Mouse (Mus musculus) kidney, adult 2 months (tissue): ENCODE data around the gene Klhl33.

Experiments used
- CTCF ChIP-seq: fragments of 200-500 bp; conservative IDR thresholded peaks from 2 replicates; pipeline ENCODE4 v1.5.1; 2011; ENCODE audit warnings: low read depth, mild to moderate bottlenecking, control low read depth, low read length, moderate library complexity, mixed read lengths; ENCODE audit not compliant: insufficient read depth, insufficient read length
- POLR2A ChIP-seq: fragments of 200-500 bp; IDR thresholded peaks from one replicate; pipeline ENCODE4 v1.6.1; 2011; ENCODE audit warnings: low read depth, low read length, control low read depth

DNA sequence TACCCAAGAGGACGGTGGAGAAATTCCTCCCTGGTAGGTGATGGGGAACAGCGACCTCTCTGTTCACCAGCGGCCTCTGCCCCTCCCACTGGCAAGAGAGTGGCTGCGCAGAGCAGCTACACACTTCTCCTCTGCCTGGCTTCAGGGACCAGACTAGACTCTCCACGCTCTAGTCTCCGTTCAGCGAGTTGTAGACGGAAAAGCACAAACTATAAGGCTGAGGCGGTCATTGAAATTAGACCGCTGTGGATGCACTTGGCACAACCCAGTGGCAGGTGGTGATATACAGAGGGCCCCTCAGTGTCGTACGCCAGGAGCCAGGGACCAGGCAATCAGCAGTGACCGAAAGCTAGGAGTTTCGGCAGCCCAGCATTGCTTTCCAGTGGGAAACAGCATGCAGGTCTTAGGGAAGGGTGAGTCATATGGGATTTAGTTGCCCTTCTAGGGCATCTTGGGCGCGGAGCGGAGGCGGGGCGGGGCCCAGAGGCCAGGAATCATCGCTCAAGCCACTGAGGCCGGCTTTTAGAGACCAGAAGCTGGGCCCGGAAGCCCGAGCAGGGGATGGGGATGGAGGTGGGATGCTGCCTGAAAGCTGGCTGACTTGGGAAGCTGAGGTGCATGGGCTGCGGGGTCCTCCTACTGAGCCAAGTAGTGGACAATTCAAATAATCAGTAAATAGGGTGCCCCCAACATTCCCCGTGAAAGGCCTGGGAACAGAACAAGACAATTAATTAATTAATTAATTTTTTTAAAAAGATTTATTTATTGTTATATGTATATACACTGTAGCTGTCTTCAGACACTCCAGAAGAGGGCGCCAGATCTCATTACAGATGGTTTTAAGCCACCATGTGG, 6.9 kb upstream of the Klhl33 start:
- TF ChIP-seq CTCF (peak; percentile 59), POLR2A (no peak)
